Mouse (Mus musculus) layer of hippocampus, postnatal 14 days (tissue): ENCODE results near the gene Epha2. TPM values are rescaled to one million over a fixed set of nuclear protein-coding genes. Genes with fewer than 3 reads are reported as not detected.

Experiments
- DNase-seq, 2 experiments: peaks; one replicate each; pipeline ENCODE4 v3.0.0; 2021 to 2022; ENCODE audit warnings: low spot score in 2 of 2, mixed read lengths in 1 of 2
- microRNA-seq, 2 experiments: library from miRNA; unstranded; fragments of <30 nt; microRNA quantifications; one replicate each; pipeline ENCODE4 v1.2.0; 2021
- total RNA-seq, 2 experiments: library from RNA; stranded (reverse); gene quantifications; 2 replicates each; pipeline ENCODE4 v1.2.3; 2021

Gene Epha2
- total RNA-seq, 2 experiments from 2014 or later: 1.8 to 2.0 TPM

GRCm38 (mm10) chr4:141362937-141363548 is 62.0 kb downstream of the Epha2 start:
- peak; percentile 77 to 80 for DNase-seq

DNA sequence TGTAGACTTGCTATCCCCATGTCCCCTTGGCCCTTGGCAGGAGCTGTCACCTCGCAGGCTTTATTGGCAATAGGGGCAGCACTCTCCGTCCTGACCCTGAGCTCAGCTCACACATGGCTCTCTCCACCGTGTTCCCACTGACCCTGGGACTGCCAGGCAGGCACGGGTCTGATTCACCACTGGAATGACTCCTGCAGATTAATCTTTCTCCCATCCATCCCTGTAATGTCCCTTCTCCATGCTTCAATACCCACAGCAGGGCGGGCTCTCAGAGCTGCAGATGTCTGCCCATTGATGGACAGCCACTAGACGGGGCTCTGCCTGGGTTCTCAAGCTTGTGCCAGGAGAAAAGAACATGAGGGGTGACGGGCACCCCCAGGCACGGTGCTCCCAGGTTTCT is 64.1 kb downstream of the Epha2 start:
- no peak for DNase-seq

- DNase-seq: no peak
These were observed 64.8 kb downstream of the Epha2 start for GRCm38 (mm10) chr4:141365876-141366275.

DNA sequence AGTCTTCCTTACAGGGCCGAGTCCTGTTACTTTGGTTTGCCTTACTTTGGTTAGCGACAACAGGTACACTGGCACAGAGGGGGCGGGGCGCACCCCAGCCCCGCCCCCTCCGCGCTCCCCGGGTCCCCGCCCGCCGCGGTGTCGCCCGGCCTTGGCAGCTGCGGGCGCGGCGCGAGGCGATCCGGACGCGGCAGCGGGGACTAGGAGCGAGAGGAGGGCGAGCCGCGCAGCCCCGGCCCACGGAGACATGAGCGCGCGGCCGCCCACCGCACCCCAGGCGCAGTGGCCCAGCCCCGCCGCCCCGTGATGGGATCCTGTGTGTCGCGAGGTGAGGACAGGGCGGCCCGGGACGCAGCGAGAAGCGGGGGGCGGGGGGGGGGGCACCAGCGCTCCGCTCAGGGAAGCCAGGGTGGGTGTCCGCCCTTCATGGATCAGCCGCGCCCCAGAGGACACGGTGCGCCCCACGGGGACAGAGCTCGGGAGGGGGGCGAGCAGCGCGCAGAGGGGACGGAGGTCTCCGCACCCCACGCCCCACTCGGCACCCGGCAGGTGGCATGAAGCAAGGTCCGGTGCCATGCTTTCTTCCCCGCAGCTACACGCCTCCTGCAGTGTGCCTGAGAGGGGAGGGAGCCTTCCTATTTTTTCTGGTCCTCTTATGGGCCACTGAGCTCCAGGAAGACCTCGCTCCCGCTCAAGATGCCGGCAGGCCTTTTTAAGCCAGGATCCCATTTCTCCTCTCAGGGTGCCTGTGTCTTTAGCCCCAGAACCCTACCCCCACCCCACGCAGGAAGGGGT is 67.2 kb downstream of the Epha2 start, which contains the start of gene Fam131c:
Gene Fam131c (plus strand): TSS at position 224 of the 795 bp plus-strand sequence.
- DNase-seq: no peak

- no peak for DNase-seq
These were observed 71.4 kb downstream of the Epha2 start for GRCm38 (mm10) chr4:141372426-141372825.

Small RNA genes within 50 kb of the gene (microRNA-seq; reads per million reads assigned to microRNA genes)
- gene Gm25690: 0 reads per million in 2 experiments

Other genes starting within 250 kb of the Epha2 start
- gene Crocc, start 240.7 kb upstream of the Epha2 start, total RNA-seq: 10 to 100 TPM; 36.3 to 41.7 TPM
- gene Necap2, start 222.9 kb upstream of the Epha2 start, total RNA-seq: 10 to 100 TPM; 40.9 to 52.0 TPM
- under 1 TPM; 0.24 to 0.37 TPM for gene Spata21, start 212.9 kb upstream of the Epha2 start, total RNA-seq
- gene Szrd1, start 161.5 kb upstream of the Epha2 start, total RNA-seq: 10 to 100 TPM; 49.8 to 63.7 TPM
- gene Fbxo42, start 153.3 kb upstream of the Epha2 start, total RNA-seq: 10 to 100 TPM; 22.6 to 24.9 TPM
- 1 to 10 TPM; 2.8 to 3.1 TPM for gene Rsg1, start 87.3 kb upstream of the Epha2 start, total RNA-seq
- 10 to 100 TPM in 1 of 2 experiments, 1 to 10 TPM in 1; 9.7 to 11.7 TPM for gene Arhgef19, start 61.7 kb upstream of the Epha2 start, total RNA-seq
- gene Fam131c, start 67.0 kb downstream of the Epha2 start, total RNA-seq: 1 to 10 TPM; 5.0 to 6.6 TPM
- under 1 TPM in 1 of 2 experiments, not detected in 1; 0.55 TPM for gene Clcnka, start 97.5 kb downstream of the Epha2 start, total RNA-seq
- not detected for gene Clcnkb, start 114.8 kb downstream of the Epha2 start, total RNA-seq
- gene Hspb7, start 119.5 kb downstream of the Epha2 start, total RNA-seq: under 1 TPM in 1 of 2 experiments, not detected in 1; 0.23 TPM
- 1 to 10 TPM; 4.0 to 4.4 TPM for gene Srarp, start 134.9 kb downstream of the Epha2 start, total RNA-seq
- gene Zbtb17, start 143.4 kb downstream of the Epha2 start, total RNA-seq: 10 to 100 TPM; 29.3 to 29.8 TPM
- gene Spen, start 237.4 kb downstream of the Epha2 start, total RNA-seq: 10 to 100 TPM; 59.3 to 60.0 TPM